Mouse (Mus musculus) erythroblast, embryonic 14.5 days (primary cell): ENCODE measurements around the gene Ext2. TPM values are rescaled to one million over a fixed set of nuclear protein-coding genes. Genes with fewer than 3 reads are reported as not detected.

Experiments used
- H3K27me3 ChIP-seq: 2 replicates; pipeline ENCODE4 v1.6.1; 2012; ENCODE audit warnings: inconsistent platforms; ENCODE audit not compliant: control insufficient read depth
- H3K36me3 ChIP-seq: 2 replicates; pipeline ENCODE4 v1.6.1; 2012; ENCODE audit warnings: mild to moderate bottlenecking, inconsistent platforms; ENCODE audit not compliant: control insufficient read depth
- H3K4me1 ChIP-seq: 2 replicates; pipeline ENCODE4 v1.6.1; 2012; ENCODE audit warnings: inconsistent platforms; ENCODE audit not compliant: control insufficient read depth
- H3K4me3 ChIP-seq: replicated peaks from 2 replicates; pipeline ENCODE3; 2012; ENCODE audit warnings: moderate library complexity, mild to moderate bottlenecking, inconsistent platforms
- H3K9me3 ChIP-seq: 2 replicates; pipeline ENCODE4 v1.6.1; 2012; ENCODE audit warnings: low read length, inconsistent platforms, mixed read lengths; ENCODE audit not compliant: control insufficient read depth
- GATA1 ChIP-seq: IDR thresholded peaks from 2 replicates; pipeline ENCODE4 v1.6.1; 2012; ENCODE audit warnings: low read length, inconsistent platforms, mixed read lengths
- TAL1 ChIP-seq: IDR thresholded peaks from 3 replicates; pipeline ENCODE4 v1.6.1; 2012; ENCODE audit warnings: low read length, inconsistent platforms, mixed read lengths
- polyA plus RNA-seq: library from polyadenylated mRNA; stranded (reverse); fragments of >175 nt; gene quantifications from 2 replicates; pipeline ENCODE4 v1.2.3, GENCODE M21; 2012

Ext2 gene
- polyA plus RNA-seq, 1 experiment, result 1.4 TPM

- no peaks in the 10 kb centered on the region for H3K36me3 ChIP-seq
- H3K9me3 ChIP-seq, result no peaks in the 10 kb centered on the region
- TF ChIP-seq TAL1 (no peak), GATA1 (no peak)
- H3K4me3 ChIP-seq, result no peak overlapping the region
- no peaks in the 10 kb centered on the region for H3K4me1 ChIP-seq
- H3K27me3 ChIP-seq, result no peaks in the 10 kb centered on the region
Observed at GRCm38 (mm10) chr2:93690064-93690930, 132.1 kb downstream of the Ext2 start.

- no peaks in the 10 kb centered on the region for H3K36me3 ChIP-seq
- no peaks in the 10 kb centered on the region for H3K27me3 ChIP-seq
- TF ChIP-seq TAL1, result no peak
- no peak for TF ChIP-seq GATA1
Observed at GRCm38 (mm10) chr2:93683674-93684073, 138.7 kb downstream of the Ext2 start.

DNA sequence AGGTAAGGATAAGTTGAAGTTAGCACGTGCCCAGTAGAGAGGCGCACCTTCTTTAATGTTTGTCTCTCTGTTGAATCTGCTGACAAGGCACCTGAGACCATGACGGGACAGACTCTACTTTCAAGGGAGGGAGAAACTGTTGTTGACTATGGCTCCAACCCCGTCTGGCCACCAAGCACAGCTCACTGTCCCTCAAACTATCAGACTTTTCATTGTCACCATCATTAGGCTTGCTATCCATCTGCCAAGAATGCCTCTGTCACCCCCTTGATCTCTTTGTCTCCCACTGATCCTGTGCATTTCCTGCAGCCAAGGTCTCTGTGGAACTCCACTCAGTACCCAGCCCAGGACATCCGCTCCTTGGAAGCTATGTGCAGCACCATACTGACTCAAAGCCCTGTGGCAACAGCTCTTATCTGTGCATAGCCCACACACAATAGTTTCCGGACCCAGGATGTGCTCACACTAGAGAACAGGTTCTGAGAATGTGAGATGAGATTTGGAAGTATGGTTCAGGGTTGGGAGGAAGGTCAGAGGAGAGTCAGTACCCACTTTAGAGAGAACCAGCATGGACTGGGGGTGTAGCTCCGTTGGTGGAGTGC is 139.7 kb downstream of the Ext2 start:
- H3K27me3 ChIP-seq, result no peaks in the 10 kb centered on the region
- no peaks in the 10 kb centered on the region for H3K36me3 ChIP-seq
- H3K4me1 ChIP-seq, result no peaks in the 10 kb centered on the region
- H3K9me3 ChIP-seq, result no peaks in the 10 kb centered on the region
- TF ChIP-seq GATA1, result no peak
- no peak for TF ChIP-seq TAL1
- H3K4me3 ChIP-seq, result no peak overlapping the region

More at GRCm38 (mm10) chr2:93683674-93684073, 138.7 kb downstream of the Ext2 start:
- Histone ChIP-seq H3K9me3 (no peaks in the 10 kb centered on the region), H3K4me3 (no peak overlapping the region), H3K4me1 (no peaks in the 10 kb centered on the region)

GRCm38 (mm10) chr2:93681321-93681720 is 141.0 kb downstream of the Ext2 start:
- Histone ChIP-seq H3K27me3 (no peaks in the 10 kb centered on the region), H3K4me1 (no peaks in the 10 kb centered on the region), H3K9me3 (no peaks in the 10 kb centered on the region), H3K4me3 (no peak overlapping the region), H3K36me3 (no peaks in the 10 kb centered on the region)
- TF ChIP-seq TAL1 (no peak), GATA1 (no peak)

DNA sequence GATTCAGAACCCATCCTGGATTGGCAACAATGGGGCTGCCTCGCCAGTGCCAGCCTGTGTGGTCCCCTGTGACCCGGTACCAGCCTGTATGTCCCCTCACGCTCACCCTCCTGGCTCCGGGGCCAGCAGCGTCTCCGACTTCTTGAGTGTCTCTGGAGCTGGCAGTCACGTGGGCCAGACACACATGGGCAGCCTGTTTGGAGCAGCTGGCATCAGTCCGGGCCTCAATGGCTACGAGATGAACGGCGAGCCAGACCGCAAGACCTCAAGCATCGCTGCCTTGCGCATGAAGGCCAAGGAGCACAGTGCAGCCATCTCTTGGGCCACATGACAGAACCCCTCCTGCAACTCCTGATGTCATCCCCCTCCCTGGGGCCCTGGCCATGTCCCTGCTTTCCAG is 145.1 kb downstream of the Ext2 start:
- H3K4me1 ChIP-seq, result no peaks in the 10 kb centered on the region
- no peaks in the 10 kb centered on the region for H3K9me3 ChIP-seq
- H3K27me3 ChIP-seq, result no peaks in the 10 kb centered on the region
- TF ChIP-seq GATA1 (no peak), TAL1 (no peak)
- H3K4me3 ChIP-seq, result no peak overlapping the region
- H3K36me3 ChIP-seq, result no peaks in the 10 kb centered on the region

GRCm38 (mm10) chr2:93671573-93672184 is 150.7 kb downstream of the Ext2 start:
- no peaks in the 10 kb centered on the region for H3K27me3 ChIP-seq
- TF ChIP-seq TAL1 (no peak), GATA1 (no peak)

GRCm38 (mm10) chr2:93666146-93666858 is 156.1 kb downstream of the Ext2 start:
- H3K4me3 ChIP-seq, result no peak overlapping the region
- no peaks in the 10 kb centered on the region for H3K4me1 ChIP-seq
- no peaks in the 10 kb centered on the region for H3K9me3 ChIP-seq
- H3K36me3 ChIP-seq, result no peaks in the 10 kb centered on the region
- H3K27me3 ChIP-seq, result no peaks in the 10 kb centered on the region
- no peak for TF ChIP-seq GATA1
- no peak for TF ChIP-seq TAL1

More at GRCm38 (mm10) chr2:93671573-93672184, 150.7 kb downstream of the Ext2 start:
- no peaks in the 10 kb centered on the region for H3K4me1 ChIP-seq
- H3K36me3 ChIP-seq, result no peaks in the 10 kb centered on the region
- no peaks in the 10 kb centered on the region for H3K9me3 ChIP-seq
- no peak overlapping the region for H3K4me3 ChIP-seq

DNA sequence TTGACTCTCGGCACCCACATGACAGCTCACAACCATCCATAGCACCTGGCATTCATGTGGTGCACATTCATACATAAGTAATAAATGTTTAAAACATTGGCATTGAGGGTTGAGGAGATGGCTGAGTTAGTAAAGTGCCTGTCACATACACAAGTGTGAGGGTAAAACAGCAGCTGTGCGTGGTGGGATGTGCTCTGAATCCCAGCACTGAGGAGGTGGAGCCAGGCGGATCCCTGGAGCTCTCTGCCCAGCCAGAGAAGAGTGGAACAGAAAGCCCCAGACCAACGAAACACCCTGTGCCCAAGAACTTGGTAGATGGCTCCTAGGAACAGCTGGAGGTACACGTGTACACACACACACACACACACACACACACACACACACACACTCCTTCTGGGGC is 156.9 kb downstream of the Ext2 start:
- Histone ChIP-seq H3K36me3 (no peaks in the 10 kb centered on the region), H3K9me3 (no peaks in the 10 kb centered on the region), H3K27me3 (no peaks in the 10 kb centered on the region), H3K4me3 (no peak overlapping the region), H3K4me1 (no peaks in the 10 kb centered on the region)
- TF ChIP-seq TAL1 (no peak), GATA1 (no peak)
